Mouse (Mus musculus): ENCODE measurements around the gene Hivep3. TPM values are rescaled to one million over a fixed set of nuclear protein-coding genes. Genes with fewer than 3 reads are reported as not detected.

Hivep3 gene
- total and polyA plus RNA-seq, 2 experiments: 0.95 to 1.5 TPM

- WGBS: 78% methylated on average over 5 of the region's 5 CpGs
- Histone ChIP-seq H3K79me2 (ENCODE audit: control insufficient read depth, insufficient read depth, low read length) (no peaks in the 10 kb centered on the region), H3K27me3 (ENCODE audit: control insufficient read depth, insufficient read depth, low read length) (no peaks in the 10 kb centered on the region), H3K36me3 (ENCODE audit: control insufficient read depth, insufficient read depth, low read length) (no peaks in the 10 kb centered on the region), H3K4me1 (ENCODE audit: control insufficient read depth, insufficient read depth, low read length) (no peaks in the 10 kb centered on the region), H3K4me3 (ENCODE audit: insufficient read depth, low read depth, low read length) (no peak overlapping the region), H3K9ac (ENCODE audit: low read depth, low read length) (no peak overlapping the region), H3K27ac (replicated peaks; ENCODE audit: insufficient read depth, low read depth, low read length) (no peak overlapping the region)
- TF ChIP-seq POLR2A (IDR thresholded peaks at IDR 0.05; ENCODE audit: extremely low read depth, insufficient read depth, low read length) (no peak), CTCF (IDR thresholded peaks at IDR 0.05; ENCODE audit: low read depth, low read length) (no peak)
- no peak for DNase-seq (ENCODE audit: extremely low read depth, low read depth, low spot score)
Measured at GRCm38 (mm10) chr4:119961164-119961563, 227.6 kb downstream of the Hivep3 start.

- H3K4me3 ChIP-seq (ENCODE audit: insufficient read depth, low read depth, low read length): no peak overlapping the region
- no peaks in the 10 kb centered on the region for H3K79me2 ChIP-seq (ENCODE audit: control insufficient read depth, insufficient read depth, low read length)
- H3K36me3 ChIP-seq (ENCODE audit: control insufficient read depth, insufficient read depth, low read length): no peaks in the 10 kb centered on the region
- TF ChIP-seq POLR2A (IDR thresholded peaks at IDR 0.05; ENCODE audit: extremely low read depth, insufficient read depth, low read length) (no peak), CTCF (IDR thresholded peaks at IDR 0.05; ENCODE audit: low read depth, low read length) (peak; percentile 29; the same call in 1 of the 2 replicates)
- H3K27me3 ChIP-seq (ENCODE audit: control insufficient read depth, insufficient read depth, low read length): no peaks in the 10 kb centered on the region
- no peak overlapping the region for H3K27ac ChIP-seq (replicated peaks; ENCODE audit: insufficient read depth, low read depth, low read length)
- no peak overlapping the region for H3K9ac ChIP-seq (ENCODE audit: low read depth, low read length)
- WGBS: 77% methylated on average over 5 of the region's 5 CpGs
- H3K4me1 ChIP-seq (ENCODE audit: control insufficient read depth, insufficient read depth, low read length): no peaks in the 10 kb centered on the region
- DNase-seq (ENCODE audit: extremely low read depth, low read depth, low spot score): no peak
Measured at GRCm38 (mm10) chr4:119962066-119962465, 228.5 kb downstream of the Hivep3 start.

GRCm38 (mm10) chr4:119966105-119967072 is 232.8 kb downstream of the Hivep3 start:
- Histone ChIP-seq H3K27me3 (ENCODE audit: control insufficient read depth, insufficient read depth, low read length) (no peaks in the 10 kb centered on the region), H3K9ac (ENCODE audit: low read depth, low read length) (no peak overlapping the region), H3K27ac (replicated peaks; ENCODE audit: insufficient read depth, low read depth, low read length) (no peak overlapping the region), H3K36me3 (ENCODE audit: control insufficient read depth, insufficient read depth, low read length) (no peaks in the 10 kb centered on the region), H3K4me1 (ENCODE audit: control insufficient read depth, insufficient read depth, low read length) (peaks cover 4% of the 10 kb centered on the region; the same call in 1 of the 2 replicates), H3K79me2 (ENCODE audit: control insufficient read depth, insufficient read depth, low read length) (no peaks in the 10 kb centered on the region), H3K4me3 (ENCODE audit: insufficient read depth, low read depth, low read length) (no peak overlapping the region)
- no peak for TF ChIP-seq CTCF (IDR thresholded peaks at IDR 0.05; ENCODE audit: low read depth, low read length)
- no peak for TF ChIP-seq POLR2A (IDR thresholded peaks at IDR 0.05; ENCODE audit: extremely low read depth, insufficient read depth, low read length)
- 58% methylated on average over 20 of the region's 20 CpGs for WGBS
- peak; percentile 13 for DNase-seq (ENCODE audit: extremely low read depth, low read depth, low spot score)

- Histone ChIP-seq H3K27me3 (ENCODE audit: control insufficient read depth, insufficient read depth, low read length) (no peaks in the 10 kb centered on the region), H3K36me3 (ENCODE audit: control insufficient read depth, insufficient read depth, low read length) (no peaks in the 10 kb centered on the region), H3K27ac (replicated peaks; ENCODE audit: insufficient read depth, low read depth, low read length) (no peak overlapping the region), H3K4me3 (ENCODE audit: insufficient read depth, low read depth, low read length) (no peak overlapping the region), H3K9ac (ENCODE audit: low read depth, low read length) (no peak overlapping the region), H3K79me2 (ENCODE audit: control insufficient read depth, insufficient read depth, low read length) (no peaks in the 10 kb centered on the region), H3K4me1 (ENCODE audit: control insufficient read depth, insufficient read depth, low read length) (peaks cover 4% of the 10 kb centered on the region; the same call in 1 of the 2 replicates)
- TF ChIP-seq POLR2A (IDR thresholded peaks at IDR 0.05; ENCODE audit: extremely low read depth, insufficient read depth, low read length) (no peak), CTCF (IDR thresholded peaks at IDR 0.05; ENCODE audit: low read depth, low read length) (no peak)
- DNase-seq (ENCODE audit: extremely low read depth, low read depth, low spot score): no peak
- whole genome bisulfite sequencing: 67% methylated on average over 5 of the region's 5 CpGs
Measured at GRCm38 (mm10) chr4:119967073-119967608, 233.6 kb downstream of the Hivep3 start.

GRCm38 (mm10) chr4:119967636-119968035 is 234.1 kb downstream of the Hivep3 start:
- H3K9ac ChIP-seq (ENCODE audit: low read depth, low read length): no peak overlapping the region
- no peaks in the 10 kb centered on the region for H3K79me2 ChIP-seq (ENCODE audit: control insufficient read depth, insufficient read depth, low read length)
- TF ChIP-seq POLR2A (IDR thresholded peaks at IDR 0.05; ENCODE audit: extremely low read depth, insufficient read depth, low read length) (no peak), CTCF (IDR thresholded peaks at IDR 0.05; ENCODE audit: low read depth, low read length) (no peak)
- H3K4me1 ChIP-seq (ENCODE audit: control insufficient read depth, insufficient read depth, low read length): peaks cover 4% of the 10 kb centered on the region; the same call in 1 of the 2 replicates
- no peak for DNase-seq (ENCODE audit: extremely low read depth, low read depth, low spot score)
- no peak overlapping the region for H3K4me3 ChIP-seq (ENCODE audit: insufficient read depth, low read depth, low read length)
- H3K27me3 ChIP-seq (ENCODE audit: control insufficient read depth, insufficient read depth, low read length): no peaks in the 10 kb centered on the region
- 64% methylated on average over 2 of the region's 2 CpGs for WGBS
- no peaks in the 10 kb centered on the region for H3K36me3 ChIP-seq (ENCODE audit: control insufficient read depth, insufficient read depth, low read length)
- no peak overlapping the region for H3K27ac ChIP-seq (replicated peaks; ENCODE audit: insufficient read depth, low read depth, low read length)
